21 mouse cellular contexts compared by ENCODE assay signal in the genomic region with DNA sequence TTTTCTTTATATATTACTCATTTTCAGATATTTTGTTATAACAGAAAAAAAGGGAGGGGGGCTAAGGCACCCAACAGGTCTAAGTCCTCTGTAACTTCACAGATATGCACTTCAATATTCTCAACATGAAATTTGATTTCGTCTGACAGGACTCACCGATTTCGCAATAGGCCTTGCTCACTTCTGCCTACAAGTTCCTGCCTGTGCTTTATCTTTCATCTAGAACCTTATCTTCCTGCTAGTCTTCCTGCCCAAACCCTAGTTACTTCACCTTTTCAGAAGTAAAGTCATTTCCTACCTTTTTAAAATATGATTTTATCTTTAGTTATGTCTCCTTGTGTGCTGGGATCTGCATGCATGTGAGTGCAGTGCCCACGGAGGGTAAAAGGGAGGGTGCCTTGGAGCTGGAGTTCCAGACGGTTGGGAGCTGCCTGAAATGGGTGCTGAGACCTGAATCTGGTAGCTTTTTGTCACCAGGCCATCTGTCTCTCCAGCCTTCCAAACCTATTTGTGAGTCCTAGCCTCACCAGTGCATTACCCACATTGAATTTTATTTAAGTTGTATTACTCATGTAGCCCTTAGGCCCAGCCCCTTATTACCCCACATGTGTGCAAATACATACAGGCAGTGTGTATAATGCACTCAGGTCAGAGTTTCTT. TPM values are rescaled to one million over a fixed set of nuclear protein-coding genes. Genes with fewer than 3 reads are reported as not detected.
DNase-seq lines count a peak whose midpoint lies in the region; ATAC-seq and TF ChIP-seq lines count a peak whose summit lies in the region.
"Had no signal": no experiment of that assay in that cellular context is flagged by ENCODE, and none has a peak within 500 bp of the region (broad histone marks: within the 10 kb centered on the region; RNA-seq: fewer than 3 reads in every experiment).

No protein-coding gene starts in this region.

- H3K36me3 ChIP-seq in limb, embryonic 14.5 days (ENCODE audit: control insufficient read depth, insufficient read depth, low read length), result no peaks in the 10 kb centered on the region
- H3K36me3 ChIP-seq in limb, embryonic 10.5 days, result no peaks in the 10 kb centered on the region
- no peaks in the 10 kb centered on the region for H3K36me3 ChIP-seq in C2C12 (ENCODE audit: control insufficient read depth, insufficient read depth)
- no peaks in the 10 kb centered on the region for H3K36me3 ChIP-seq in liver, embryonic 11.5 days (ENCODE audit: control insufficient read depth, insufficient read depth, low read length)
- H3K36me3 ChIP-seq: embryonic facial prominence, embryonic 13.5 days; heart, embryonic 12.5 days; hindbrain, embryonic 15.5 days; kidney, embryonic 15.5 days; limb, embryonic 15.5 days; midbrain, embryonic 15.5 days had no signal

- H3K79me2 ChIP-seq in C2C12 (ENCODE audit: control insufficient read depth, insufficient read depth), result no peaks in the 10 kb centered on the region

- H3K4me2 ChIP-seq in limb, embryonic 14.5 days (replicated peaks; ENCODE audit: low read depth, low read length, severe bottlenecking), result no peak overlapping the region
- H3K4me2 ChIP-seq in liver, embryonic 11.5 days, result no peak overlapping the region
- H3K4me2 ChIP-seq: embryonic facial prominence, embryonic 13.5 days; heart, embryonic 12.5 days; hindbrain, embryonic 15.5 days; kidney, embryonic 15.5 days; limb, embryonic 15.5 days; midbrain, embryonic 15.5 days had no signal

- no peaks in the 10 kb centered on the region for H3K4me1 ChIP-seq in limb, embryonic 14.5 days (ENCODE audit: control insufficient read depth, insufficient read depth, low read length)
- no peaks in the 10 kb centered on the region for H3K4me1 ChIP-seq in limb, embryonic 10.5 days
- peaks cover 9% of the 10 kb centered on the region for H3K4me1 ChIP-seq in liver, embryonic 11.5 days (replicated peaks; ENCODE audit: control insufficient read depth, insufficient read depth, low read length)
- H3K4me1 ChIP-seq: embryonic facial prominence, embryonic 13.5 days; heart, embryonic 12.5 days; hindbrain, embryonic 15.5 days; kidney, embryonic 15.5 days; limb, embryonic 15.5 days; megakaryocyte, embryonic 14.5 days; midbrain, embryonic 15.5 days had no signal

- H3K9me3 ChIP-seq in limb, embryonic 14.5 days (ENCODE audit: control insufficient read depth, low read length), result no peaks in the 10 kb centered on the region
- H3K9me3 ChIP-seq in limb, embryonic 10.5 days (replicated peaks), result no peaks in the 10 kb centered on the region
- no peaks in the 10 kb centered on the region for H3K9me3 ChIP-seq in liver, embryonic 11.5 days (ENCODE audit: control insufficient read depth, low read length)
- H3K9me3 ChIP-seq: embryonic facial prominence, embryonic 13.5 days; heart, embryonic 12.5 days; hindbrain, embryonic 15.5 days; kidney, embryonic 15.5 days; limb, embryonic 15.5 days; megakaryocyte, embryonic 14.5 days; midbrain, embryonic 15.5 days had no signal

- 76% methylated on average over 5 of the region's 5 CpGs for WGBS in limb, embryonic 14.5 days
- WGBS in limb, embryonic 10.5 days, result 81% methylated on average over 5 of the region's 5 CpGs
- WGBS in liver, embryonic 11.5 days, result 51% methylated on average over 5 of the region's 5 CpGs

- H3K79me3 ChIP-seq in C2C12 (ENCODE audit: low read depth), result no peaks in the 10 kb centered on the region

- no peak overlapping the region for H3K27ac ChIP-seq in limb, embryonic 14.5 days (replicated peaks; ENCODE audit: low read depth, low read length)
- no peak overlapping the region for H3K27ac ChIP-seq in limb, embryonic 10.5 days
- peak overlapping the region; percentile 6; the same call in 1 of the 2 replicates for H3K27ac ChIP-seq in liver, embryonic 11.5 days (ENCODE audit: low read depth, low read length)
- H3K27ac ChIP-seq: embryonic facial prominence, embryonic 13.5 days; hindbrain, embryonic 15.5 days; kidney, embryonic 15.5 days; limb, embryonic 15.5 days; midbrain, embryonic 15.5 days had no signal

- no peak overlapping the region for H3K4me3 ChIP-seq in limb, embryonic 14.5 days (replicated peaks; ENCODE audit: low read length)
- no peak overlapping the region for H3K4me3 ChIP-seq in limb, embryonic 10.5 days
- no peak overlapping the region for H3K4me3 ChIP-seq in C2C12 (ENCODE audit: insufficient read depth, poor library complexity, severe bottlenecking)
- H3K4me3 ChIP-seq in liver, embryonic 11.5 days (ENCODE audit: low read depth, low read length), result no peak overlapping the region
- H3K4me3 ChIP-seq: embryonic facial prominence, embryonic 13.5 days; heart, embryonic 12.5 days; hindbrain, embryonic 15.5 days; kidney, embryonic 15.5 days; limb, embryonic 15.5 days; megakaryocyte, embryonic 14.5 days; midbrain, embryonic 15.5 days had no signal

- peak; percentile 23 for DNase-seq in limb, embryonic 14.5 days (ENCODE audit: low spot score)
- no peak for DNase-seq in limb, embryonic 10.5 days (ENCODE audit: low spot score)
- no peak for DNase-seq in liver, embryonic 11.5 days (ENCODE audit: low spot score)
- no peak for DNase-seq in B cell, adult 2 months
- no peak for DNase-seq in kidney, postnatal 36 days
- DNase-seq in lung, postnatal 14 days, result no peak
- DNase-seq: cerebellum, adult 2 months; forebrain, postnatal 0 days; heart, postnatal 14 days; thymus, postnatal 14 days had no signal

- H3ac ChIP-seq in C2C12 (ENCODE audit: control insufficient read depth, insufficient read length, low read depth), result no peak overlapping the region

- no peak for TF ChIP-seq CTCF in C2C12 (IDR thresholded peaks at IDR 0.05; ENCODE audit: control insufficient read depth, insufficient read depth, insufficient read length)

- H3K9ac ChIP-seq in limb, embryonic 14.5 days (ENCODE audit: low read depth, low read length, severe bottlenecking), result no peak overlapping the region
- no peak overlapping the region for H3K9ac ChIP-seq in liver, embryonic 11.5 days (ENCODE audit: low read depth, low read length)
- H3K9ac ChIP-seq: embryonic facial prominence, embryonic 13.5 days; forebrain, postnatal 0 days; heart, embryonic 12.5 days; hindbrain, embryonic 15.5 days; kidney, embryonic 15.5 days; limb, embryonic 15.5 days; midbrain, embryonic 15.5 days had no signal

- no peak for ATAC-seq in limb, embryonic 14.5 days (ENCODE audit: low FRiP score, low read depth)
- no peak for ATAC-seq in liver, embryonic 11.5 days (replicated peaks; ENCODE audit: low FRiP score)
- ATAC-seq in megakaryocyte progenitor cell, adult 5-6 weeks (replicated peaks; ENCODE audit: poor library complexity), result peak; percentile 58; the same call in 1 of the 2 replicates
- ATAC-seq: forebrain, postnatal 0 days; intestine, embryonic 16.5 days; lung, postnatal 0 days; midbrain, embryonic 15.5 days had no signal

- H3K27me3 ChIP-seq in limb, embryonic 14.5 days (ENCODE audit: control insufficient read depth, insufficient read depth, low read length), result no peaks in the 10 kb centered on the region
- H3K27me3 ChIP-seq in limb, embryonic 10.5 days (ENCODE audit: low read depth, poor library complexity, severe bottlenecking), result no peaks in the 10 kb centered on the region
- H3K27me3 ChIP-seq in C2C12 (ENCODE audit: control insufficient read depth, insufficient read depth, insufficient read length), result peaks cover 5% of the 10 kb centered on the region
- no peaks in the 10 kb centered on the region for H3K27me3 ChIP-seq in liver, embryonic 11.5 days (replicated peaks; ENCODE audit: control insufficient read depth, insufficient read depth, low read length)
- H3K27me3 ChIP-seq: embryonic facial prominence, embryonic 13.5 days; heart, embryonic 12.5 days; hindbrain, embryonic 15.5 days; kidney, embryonic 15.5 days; limb, embryonic 15.5 days; megakaryocyte, embryonic 14.5 days; midbrain, embryonic 15.5 days had no signal

- TF ChIP-seq POLR2A in limb, embryonic 14.5 days (IDR thresholded peaks at IDR 0.05; ENCODE audit: borderline replicate concordance, extremely low read depth, insufficient read depth, insufficient read length), result no peak

TF ChIP-seq in C2C12, 6 proteins besides CTCF, POLR2A, EP300 and RAD21:
- TF ChIP-seq CEBPB (IDR thresholded peaks at IDR 0.05; ENCODE audit: low read depth) (peak; percentile 64), USF1 (IDR thresholded peaks at IDR 0.05; ENCODE audit: low read depth) (no peak)

RNA-seq across cellular contexts. Expression of gene Aqp9, which starts 6.0 kb away (rescaled TPM):
- 0.46 and 0.49 TPM in 2 replicates for polyA plus RNA-seq in limb, embryonic 14.5 days (2012; rRNA removed)
- polyA plus RNA-seq in limb, embryonic 14.5 days (2014; fragmentation: Nextera tagmentation; extraction: Ambion mirVana), result 1.1 and 1.2 TPM in 2 replicates
- 0.08 and 0.14 TPM in 2 replicates for polyA plus RNA-seq in limb, embryonic 10.5 days (2016; fragmentation: Nextera tagmentation; extraction: Ambion mirVana)
- 0.01 TPM for polyA plus RNA-seq in C2C12 (2012; fragmentation: generic; extraction: Trizol)
- polyA plus RNA-seq in liver, embryonic 11.5 days (2014; fragmentation: Nextera tagmentation; extraction: Ambion mirVana), result 13.6 and 15.2 TPM in 2 replicates
- total RNA-seq in megakaryocyte progenitor cell, adult 5-6 weeks (2015), result 3.2 and 6.5 TPM in 2 replicates
- total RNA-seq in megakaryocyte progenitor cell, adult 5-6 weeks (2017), result 4.9 and 8.6 TPM in 2 replicates

RNA-seq across cellular contexts. Expression of gene Aldh1a2, which starts 41.1 kb away (rescaled TPM):
- 16.3 and 20.1 TPM in 2 replicates for polyA plus RNA-seq in limb, embryonic 14.5 days (2012; rRNA removed)
- 14.2 and 14.8 TPM in 2 replicates for polyA plus RNA-seq in limb, embryonic 14.5 days (2014; fragmentation: Nextera tagmentation; extraction: Ambion mirVana)
- 20.4 and 23.7 TPM in 2 replicates for polyA plus RNA-seq in limb, embryonic 10.5 days (2016; fragmentation: Nextera tagmentation; extraction: Ambion mirVana)
- 0.01 TPM for polyA plus RNA-seq in C2C12 (2012; fragmentation: generic; extraction: Trizol)
- 19.6 and 24.3 TPM in 2 replicates for polyA plus RNA-seq in liver, embryonic 11.5 days (2014; fragmentation: Nextera tagmentation; extraction: Ambion mirVana)
- 0.10 TPM in 1 of 2 replicates, not detected in the other for total RNA-seq in megakaryocyte progenitor cell, adult 5-6 weeks (2015)
- total RNA-seq in megakaryocyte progenitor cell, adult 5-6 weeks (2017), result not detected in 2 replicates

Comparison
In these comparisons a context has a peak if more than half of its experiments do, and no peak if none do; other contexts are left out.
1. RNA of gene Aldh1a2, which starts 41.1 kb away (polyA plus RNA-seq): 20.4 to 23.7 TPM in limb, embryonic 10.5 days, 19.6 to 24.3 TPM in liver, embryonic 11.5 days and 14.2 to 20.1 TPM in limb, embryonic 14.5 days; 0.01 TPM in C2C12 (single experiment); every median in the first group is over 10 times any median in the second.